Mouse (Mus musculus): ENCODE measurements at regions not wholly inside any gene's neighbourhood (a gene's known extent, or its start where the extent isn't known, plus 50 kb on each side); places are given as distances from the start of the nearest gene placed in this dataset.

DNA sequence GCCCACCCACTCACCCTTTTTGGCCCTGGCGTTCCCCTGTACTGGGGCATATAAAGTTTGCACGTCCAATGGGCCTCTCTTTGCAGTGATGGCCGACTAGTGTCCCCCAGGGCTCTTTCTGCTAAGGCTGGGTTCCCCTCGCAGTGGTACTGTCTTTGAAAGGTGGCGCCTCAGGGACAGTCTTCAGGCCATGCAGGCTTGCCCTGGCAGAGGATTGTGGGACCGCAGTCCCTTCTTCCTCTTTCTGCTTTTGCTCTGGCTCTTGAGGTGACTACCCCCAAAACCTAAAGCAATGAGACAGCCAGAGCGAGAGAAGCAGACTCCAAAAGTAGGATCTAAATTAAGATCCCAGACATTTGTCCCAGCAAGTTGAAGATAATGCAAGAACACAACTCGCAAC lies 93.5 kb upstream of the Tbl1xr1 start:
- H3K36me3 ChIP-seq (ENCODE audit: control insufficient read depth, insufficient read depth, low read length) = peaks cover 6% of the 10 kb centered on the region; the same call in 1 of the 2 replicates
- peaks cover 4% of the 10 kb centered on the region for H3K4me1 ChIP-seq (ENCODE audit: control insufficient read depth, insufficient read depth, low read length)
- H3K4me3 ChIP-seq = no peak overlapping the region
- H3K27ac ChIP-seq = no peak overlapping the region
- intact Hi-C loops (cut with DNase I) = no loop called here
- WGBS = 80% methylated on average over 8 of the region's 8 CpGs
- H3K27me3 ChIP-seq (ENCODE audit: control insufficient read depth, insufficient read depth, low read length) = no peaks in the 10 kb centered on the region
- no peak for DNase-seq
- no peak overlapping the region for H3K9ac ChIP-seq (ENCODE audit: low read depth, low read length)
- TF ChIP-seq POLR2A (IDR thresholded peaks at IDR 0.05; ENCODE audit: insufficient read depth, low read depth, low read length) = no peak
- TF ChIP-seq CTCF (IDR thresholded peaks at IDR 0.05) = no peak
- TF ChIP-seq EP300 (IDR thresholded peaks at IDR 0.05; ENCODE audit: insufficient read depth, low read depth, low read length) = no peak
- H3K79me2 ChIP-seq (replicated peaks; ENCODE audit: control insufficient read depth, insufficient read depth, low read length) = no peaks in the 10 kb centered on the region

DNA sequence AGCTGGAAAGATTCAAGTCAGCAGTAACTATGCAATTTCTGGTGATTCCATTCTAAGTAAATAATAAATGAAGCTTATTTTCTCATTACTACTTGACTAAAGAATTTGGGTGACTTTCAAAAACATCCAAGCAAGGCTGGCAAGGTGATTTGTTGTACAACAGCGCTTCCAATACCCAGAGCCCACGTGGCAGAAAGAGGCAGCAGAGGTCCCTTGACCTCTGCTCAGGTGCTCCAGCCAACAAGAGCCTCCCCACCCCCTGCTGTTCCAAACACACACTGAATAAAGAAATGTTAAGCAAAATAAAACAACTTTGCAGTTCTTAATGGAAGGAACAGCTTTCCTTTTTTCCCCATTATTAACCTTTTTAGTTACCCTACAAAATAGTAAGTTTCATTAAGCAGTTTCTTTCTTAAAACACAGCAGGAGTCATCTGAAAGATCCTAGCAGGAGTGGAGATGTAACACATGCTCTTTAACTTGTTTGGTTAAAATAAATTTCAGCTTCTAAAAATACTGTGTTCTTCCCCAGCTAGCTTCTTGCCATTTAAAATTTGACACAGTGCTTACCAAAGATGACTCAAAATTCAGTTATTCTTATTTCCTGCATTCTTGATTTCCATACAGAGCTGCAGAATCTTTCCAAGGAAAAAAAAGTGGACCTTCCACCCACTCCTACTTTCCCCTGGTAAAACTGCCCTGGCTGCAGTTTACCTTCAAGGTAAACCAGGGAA lies 92.3 kb upstream of the Tbl1xr1 start:
- Histone ChIP-seq H3K36me3 (ENCODE audit: control insufficient read depth, insufficient read depth, low read length) (peaks cover 6% of the 10 kb centered on the region; the same call in 1 of the 2 replicates), H3K9ac (ENCODE audit: low read depth, low read length) (no peak overlapping the region), H3K27ac (0 out of 2 replicates have a peak overlapping the region, but pooled peaks have one; percentile 8), H3K79me2 (replicated peaks; ENCODE audit: control insufficient read depth, insufficient read depth, low read length) (no peaks in the 10 kb centered on the region), H3K4me3 (no peak overlapping the region), H3K4me1 (ENCODE audit: control insufficient read depth, insufficient read depth, low read length) (peaks cover 4% of the 10 kb centered on the region), H3K27me3 (ENCODE audit: control insufficient read depth, insufficient read depth, low read length) (no peaks in the 10 kb centered on the region)
- no peak for DNase-seq
- 59% methylated on average over 2 of the region's 2 CpGs for WGBS
- intact Hi-C loops (cut with DNase I) = loop anchor here (1.0 kb wide), 1 partner anchor 47 kb away; no protein-coding TSS in a partner anchor
- TF ChIP-seq CTCF (IDR thresholded peaks at IDR 0.05) (no peak), POLR2A (IDR thresholded peaks at IDR 0.05; ENCODE audit: insufficient read depth, low read depth, low read length) (no peak), EP300 (IDR thresholded peaks at IDR 0.05; ENCODE audit: insufficient read depth, low read depth, low read length) (no peak)

- no peak for DNase-seq
- H3K27me3 ChIP-seq (ENCODE audit: control insufficient read depth, insufficient read depth, low read length) = no peaks in the 10 kb centered on the region
- TF ChIP-seq POLR2A (IDR thresholded peaks at IDR 0.05; ENCODE audit: insufficient read depth, low read depth, low read length) (no peak), EP300 (IDR thresholded peaks at IDR 0.05; ENCODE audit: insufficient read depth, low read depth, low read length) (no peak), CTCF (IDR thresholded peaks at IDR 0.05) (no peak)
- peaks cover 4% of the 10 kb centered on the region for H3K4me1 ChIP-seq (ENCODE audit: control insufficient read depth, insufficient read depth, low read length)
- peaks cover 6% of the 10 kb centered on the region; the same call in 1 of the 2 replicates for H3K36me3 ChIP-seq (ENCODE audit: control insufficient read depth, insufficient read depth, low read length)
- no peaks in the 10 kb centered on the region for H3K79me2 ChIP-seq (replicated peaks; ENCODE audit: control insufficient read depth, insufficient read depth, low read length)
- intact Hi-C loops (cut with DNase I) = loop anchor here (1.0 to 5.0 kb wide), 3 partner anchors 33 to 92 kb away; partner anchors contain the start of gene Tbl1xr1
- no peak overlapping the region for H3K27ac ChIP-seq
- no peak overlapping the region for H3K4me3 ChIP-seq
- WGBS = 76% methylated on average over 2 of the region's 2 CpGs
- no peak overlapping the region for H3K9ac ChIP-seq (ENCODE audit: low read depth, low read length)
Measured at GRCm38 (mm10) chr3:21984807-21985206, 91.6 kb upstream of the Tbl1xr1 start.

DNA sequence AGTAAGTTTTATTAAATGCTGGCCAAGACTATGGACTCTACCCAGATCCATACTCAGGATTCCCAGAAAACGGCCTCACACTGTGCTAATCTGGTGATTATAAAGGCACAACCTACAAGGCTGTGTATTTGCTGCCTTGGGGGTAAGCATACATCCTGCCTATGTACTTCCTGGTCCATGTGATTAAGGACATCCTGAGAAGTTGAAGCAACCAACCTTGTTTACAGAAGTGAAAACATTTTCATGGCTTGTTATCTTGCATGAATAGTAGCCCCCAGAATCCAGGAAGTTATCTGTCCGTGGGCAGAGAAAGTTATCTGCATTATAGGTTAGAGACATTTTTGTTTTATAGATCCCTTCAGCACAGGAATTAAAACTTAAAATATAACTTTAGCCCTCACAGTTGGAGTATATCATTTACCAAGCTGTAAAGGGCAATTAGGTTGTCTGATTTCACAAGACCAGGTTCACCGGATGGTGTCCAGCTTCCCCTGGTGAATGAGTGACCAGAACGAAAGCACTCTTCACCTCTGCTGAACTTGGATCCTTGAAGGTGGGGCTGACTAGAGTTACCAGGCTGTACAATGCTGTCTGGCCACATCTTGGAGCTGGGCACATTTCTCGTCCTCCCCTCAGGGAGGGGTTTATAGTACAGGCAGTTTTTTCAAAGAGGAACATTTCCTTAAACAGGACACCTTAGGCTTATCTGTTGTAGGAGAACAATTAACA lies 90.1 kb upstream of the Tbl1xr1 start:
- WGBS = 53% methylated on average over 5 of the region's 5 CpGs
- no peak overlapping the region for H3K4me3 ChIP-seq
- no peak for TF ChIP-seq CTCF (IDR thresholded peaks at IDR 0.05)
- TF ChIP-seq POLR2A (IDR thresholded peaks at IDR 0.05; ENCODE audit: insufficient read depth, low read depth, low read length) = no peak
- no peak for TF ChIP-seq EP300 (IDR thresholded peaks at IDR 0.05; ENCODE audit: insufficient read depth, low read depth, low read length)
- no peak overlapping the region for H3K9ac ChIP-seq (ENCODE audit: low read depth, low read length)
- DNase-seq = peak; percentile 33 to 61
- H3K36me3 ChIP-seq (ENCODE audit: control insufficient read depth, insufficient read depth, low read length) = peaks cover 6% of the 10 kb centered on the region; the same call in 1 of the 2 replicates
- no peaks in the 10 kb centered on the region for H3K79me2 ChIP-seq (replicated peaks; ENCODE audit: control insufficient read depth, insufficient read depth, low read length)
- peak overlapping the region; percentile 63 for H3K27ac ChIP-seq
- intact Hi-C loops (cut with DNase I) = loop anchor here (5.0 kb wide), 2 partner anchors 34 to 91 kb away; partner anchors contain the start of gene Tbl1xr1
- peaks cover 4% of the 10 kb centered on the region for H3K4me1 ChIP-seq (ENCODE audit: control insufficient read depth, insufficient read depth, low read length)
- no peaks in the 10 kb centered on the region for H3K27me3 ChIP-seq (ENCODE audit: control insufficient read depth, insufficient read depth, low read length)

GRCm38 (mm10) chr3:21986893-21987250 lies 89.6 kb upstream of the Tbl1xr1 start:
- Histone ChIP-seq H3K4me3 (no peak overlapping the region), H3K27ac (peak overlapping the region; percentile 63), H3K27me3 (ENCODE audit: control insufficient read depth, insufficient read depth, low read length) (no peaks in the 10 kb centered on the region), H3K9ac (ENCODE audit: low read depth, low read length) (no peak overlapping the region), H3K4me1 (ENCODE audit: control insufficient read depth, insufficient read depth, low read length) (peaks cover 4% of the 10 kb centered on the region), H3K36me3 (ENCODE audit: control insufficient read depth, insufficient read depth, low read length) (peaks cover 6% of the 10 kb centered on the region; the same call in 1 of the 2 replicates), H3K79me2 (replicated peaks; ENCODE audit: control insufficient read depth, insufficient read depth, low read length) (no peaks in the 10 kb centered on the region)
- intact Hi-C loops (cut with DNase I) = loop anchor here (5.0 kb wide), 2 partner anchors 35 to 90 kb away; partner anchors contain the start of gene Tbl1xr1
- DNase-seq = peak in 1 of 2 experiments; percentile 67
- TF ChIP-seq POLR2A (IDR thresholded peaks at IDR 0.05; ENCODE audit: insufficient read depth, low read depth, low read length) (no peak), EP300 (IDR thresholded peaks at IDR 0.05; ENCODE audit: insufficient read depth, low read depth, low read length) (peak; percentile 67; the same call in 1 of the 2 replicates), CTCF (IDR thresholded peaks at IDR 0.05) (no peak)
- 50% methylated on average over 2 of the region's 2 CpGs for WGBS
